Mouse (Mus musculus) lung, postnatal 0 days (tissue): ENCODE results near the gene Tmem254a.
"Not testable (repeated sequence)": the region's sequence is repeated elsewhere in the genome, so short reads cannot be mapped to it uniquely, and the experiment has no call there.

Experiments
- CTCF ChIP-seq: IDR thresholded peaks from 2 replicates; pipeline ENCODE4 v1.5.1; 2016; ENCODE audit warnings: antibody characterized with exemption, mild to moderate bottlenecking
- EP300 ChIP-seq: IDR thresholded peaks from 2 replicates; pipeline ENCODE4 v1.6.1; 2016; ENCODE audit warnings: antibody characterized with exemption, mild to moderate bottlenecking, control low read depth

GRCm38 (mm10) chr14:25918427-25919170, 8.9 kb downstream of the Tmem254a start:
- TF ChIP-seq CTCF, EP300: not testable (repeated sequence)
